Mouse (Mus musculus): ENCODE results near the gene Pramel3. TPM values are rescaled to one million over a fixed set of nuclear protein-coding genes. Genes with fewer than 3 reads are reported as not detected.
"Not testable (repeated sequence)": the region's sequence is repeated elsewhere in the genome, so short reads cannot be mapped to it uniquely, and the experiment has no call there.

Pramel3 gene
- polyA plus RNA-seq (2015; fragmentation: Nextera tagmentation; extraction: Ambion mirVana) = not detected in 2 replicates

- H3K9me3 ChIP-seq (ENCODE audit: control insufficient read depth, low read length); H3K27ac ChIP-seq (ENCODE audit: low read length); H3K9ac ChIP-seq (ENCODE audit: low read depth, low read length); H3K4me3 ChIP-seq (ENCODE audit: low read length); H3K4me2 ChIP-seq (ENCODE audit: low read depth, low read length); H3K36me3 ChIP-seq (ENCODE audit: control insufficient read depth, insufficient read depth, low read length); ATAC-seq; H3K27me3 ChIP-seq (replicated peaks; ENCODE audit: control insufficient read depth, insufficient read depth, low read length); H3K4me1 ChIP-seq (ENCODE audit: control insufficient read depth, insufficient read depth, low read length): not testable (repeated sequence)
- WGBS = 94% methylated on average over 14 of the region's 14 CpGs
These were observed at the start of gene Pramel3 for GRCm38 (mm10) chrX:135302007-135302406. TSS of gene Pramel3 (plus strand) at chrX:135302307.

GRCm38 (mm10) chrX:135360685-135361084 lies 58.6 kb downstream of the Pramel3 start:
- not testable (repeated sequence) for ATAC-seq; H3K36me3 ChIP-seq (ENCODE audit: control insufficient read depth, insufficient read depth, low read length); H3K4me3 ChIP-seq (ENCODE audit: low read length); H3K27ac ChIP-seq (ENCODE audit: low read length); H3K9me3 ChIP-seq (ENCODE audit: control insufficient read depth, low read length); H3K9ac ChIP-seq (ENCODE audit: low read depth, low read length); H3K4me1 ChIP-seq (ENCODE audit: control insufficient read depth, insufficient read depth, low read length); H3K27me3 ChIP-seq (replicated peaks; ENCODE audit: control insufficient read depth, insufficient read depth, low read length); H3K4me2 ChIP-seq (ENCODE audit: low read depth, low read length)
- 48% methylated on average over 3 of the region's 6 CpGs for WGBS

GRCm38 (mm10) chrX:135361943-135362342 lies 59.8 kb downstream of the Pramel3 start:
- H3K27me3 ChIP-seq (replicated peaks; ENCODE audit: control insufficient read depth, insufficient read depth, low read length); H3K9me3 ChIP-seq (ENCODE audit: control insufficient read depth, low read length); H3K4me2 ChIP-seq (ENCODE audit: low read depth, low read length); H3K27ac ChIP-seq (ENCODE audit: low read length); H3K9ac ChIP-seq (ENCODE audit: low read depth, low read length); ATAC-seq; H3K36me3 ChIP-seq (ENCODE audit: control insufficient read depth, insufficient read depth, low read length); H3K4me1 ChIP-seq (ENCODE audit: control insufficient read depth, insufficient read depth, low read length); H3K4me3 ChIP-seq (ENCODE audit: low read length): not testable (repeated sequence)
- WGBS = no CpG with 5 or more reads among the region's 4 CpGs

Other genes starting within 250 kb of the Pramel3 start
- not detected in 2 replicates for gene Gm15023, start 124.7 kb upstream of the Pramel3 start, polyA plus RNA-seq (2015; fragmentation: Nextera tagmentation; extraction: Ambion mirVana)
- gene Tceal6, start 91.6 kb upstream of the Pramel3 start, polyA plus RNA-seq (2015; fragmentation: Nextera tagmentation; extraction: Ambion mirVana) = 0.68 and 0.78 TPM in 2 replicates
- gene Gm5128, start 71.0 kb downstream of the Pramel3 start, polyA plus RNA-seq (2015; fragmentation: Nextera tagmentation; extraction: Ambion mirVana) = not detected in 2 replicates
- not detected in 2 replicates for gene Gm7903, start 131.5 kb downstream of the Pramel3 start, polyA plus RNA-seq (2015; fragmentation: Nextera tagmentation; extraction: Ambion mirVana)
- gene AV320801, start 192.3 kb downstream of the Pramel3 start, polyA plus RNA-seq (2015; fragmentation: Nextera tagmentation; extraction: Ambion mirVana) = not detected in 2 replicates

All from intestine, embryonic 16.5 days (tissue).